Mouse (Mus musculus): ENCODE data around the gene Uncx. TPM values are rescaled to one million over a fixed set of nuclear protein-coding genes. Genes with fewer than 3 reads are reported as not detected.

The Uncx gene
- polyA plus RNA-seq, 1 experiment, result not detected

DNA sequence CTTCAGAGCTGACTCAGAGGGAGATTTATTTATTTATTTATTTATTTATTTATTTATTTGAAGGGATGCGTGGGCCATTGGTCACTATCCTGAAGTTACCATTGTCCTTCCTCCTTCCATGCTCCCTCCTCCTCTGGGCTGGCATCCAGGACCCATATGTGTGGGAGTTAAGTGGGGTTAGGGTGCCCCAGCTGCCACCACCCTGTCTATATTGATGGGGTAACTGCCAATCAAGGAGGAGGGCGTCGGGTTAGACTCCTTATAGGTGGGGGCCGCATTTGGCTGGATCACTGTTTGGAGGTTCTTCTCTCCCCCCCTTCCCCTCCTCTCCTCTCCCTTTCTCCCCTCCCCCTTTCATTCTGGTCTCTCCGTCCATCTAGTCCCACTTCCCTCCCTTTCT, 738 bp upstream of the Uncx start:
- peaks cover 52% of the 10 kb centered on the region for H3K27me3 ChIP-seq (ENCODE audit: control insufficient read depth, insufficient read depth, low read length)
- no peak overlapping the region for H3K4me3 ChIP-seq (ENCODE audit: extremely low read depth, insufficient read depth, insufficient read length)
- no peak for DNase-seq (ENCODE audit: low read depth in 1 of 2, low spot score in 2 of 2)
- no peak for TF ChIP-seq CTCF (IDR thresholded peaks at IDR 0.05; ENCODE audit: extremely low read depth, insufficient read depth, insufficient read length, insufficient replicate concordance)
- TF ChIP-seq POLR2A (IDR thresholded peaks at IDR 0.05; ENCODE audit: low read depth, low read length), result no peak
- no peak overlapping the region for H3K27ac ChIP-seq (ENCODE audit: insufficient read depth, low read length)
- H3K36me3 ChIP-seq (ENCODE audit: control insufficient read depth, insufficient read depth, low read length), result no peaks in the 10 kb centered on the region
- WGBS, result 6% methylated on average over 5 of the region's 5 CpGs
- H3K4me1 ChIP-seq (ENCODE audit: control insufficient read depth, insufficient read depth, insufficient read length), result peaks cover 3% of the 10 kb centered on the region; the same call in 1 of the 2 replicates

DNA sequence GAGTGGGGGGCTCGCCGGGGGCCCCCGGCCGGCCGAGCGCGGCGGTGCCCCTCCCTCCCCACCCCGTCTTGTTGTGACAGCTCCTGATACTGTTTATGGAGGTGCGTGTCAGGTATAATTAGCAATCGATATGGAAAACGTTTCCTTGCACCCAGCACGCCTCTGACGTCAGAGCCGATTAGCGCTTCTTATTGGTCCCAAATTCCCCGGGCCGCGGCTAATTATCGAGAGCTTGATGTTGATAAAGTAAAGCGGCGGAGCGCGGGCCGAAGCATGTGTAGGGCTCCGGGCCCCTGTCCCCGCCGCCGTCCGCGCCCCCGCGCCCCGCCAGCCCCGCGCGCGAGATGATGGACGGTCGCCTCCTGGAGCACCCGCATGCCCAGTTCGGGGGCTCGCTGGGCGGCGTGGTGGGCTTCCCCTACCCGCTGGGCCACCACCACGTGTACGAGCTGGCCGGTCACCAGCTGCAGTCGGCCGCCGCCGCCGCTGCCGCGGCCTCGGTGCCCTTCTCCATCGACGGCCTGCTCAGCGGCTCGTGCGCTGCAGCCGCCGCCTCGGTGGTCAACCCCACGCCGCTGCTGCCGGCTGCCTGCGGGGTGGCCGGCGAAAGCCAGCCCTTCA, 466 bp downstream of the Uncx start:
- H3K27me3 ChIP-seq (ENCODE audit: control insufficient read depth, insufficient read depth, low read length), result peaks cover 46% of the 10 kb centered on the region
- no peak for TF ChIP-seq POLR2A (IDR thresholded peaks at IDR 0.05; ENCODE audit: low read depth, low read length)
- no peak for TF ChIP-seq CTCF (IDR thresholded peaks at IDR 0.05; ENCODE audit: extremely low read depth, insufficient read depth, insufficient read length, insufficient replicate concordance)
- DNase-seq (ENCODE audit: low read depth in 1 of 2, low spot score in 2 of 2), result no peak
- H3K36me3 ChIP-seq (ENCODE audit: control insufficient read depth, insufficient read depth, low read length), result no peaks in the 10 kb centered on the region
- H3K4me3 ChIP-seq (ENCODE audit: extremely low read depth, insufficient read depth, insufficient read length), result no peak overlapping the region
- H3K4me1 ChIP-seq (ENCODE audit: control insufficient read depth, insufficient read depth, insufficient read length), result peaks cover 3% of the 10 kb centered on the region; the same call in 1 of the 2 replicates
- WGBS, result 4% methylated on average over 68 of the region's 71 CpGs
- no peak overlapping the region for H3K27ac ChIP-seq (ENCODE audit: insufficient read depth, low read length)

- no peaks in the 10 kb centered on the region for H3K36me3 ChIP-seq (ENCODE audit: control insufficient read depth, insufficient read depth, low read length)
- DNase-seq (ENCODE audit: low read depth in 1 of 2, low spot score in 2 of 2), result no peak
- no peak overlapping the region for H3K4me3 ChIP-seq (ENCODE audit: extremely low read depth, insufficient read depth, insufficient read length)
- WGBS, result 4% methylated on average over 54 of the region's 54 CpGs
- H3K27ac ChIP-seq (ENCODE audit: insufficient read depth, low read length), result no peak overlapping the region
- peaks cover 3% of the 10 kb centered on the region; the same call in 1 of the 2 replicates for H3K4me1 ChIP-seq (ENCODE audit: control insufficient read depth, insufficient read depth, insufficient read length)
- peaks cover 44% of the 10 kb centered on the region for H3K27me3 ChIP-seq (ENCODE audit: control insufficient read depth, insufficient read depth, low read length)
- no peak for TF ChIP-seq CTCF (IDR thresholded peaks at IDR 0.05; ENCODE audit: extremely low read depth, insufficient read depth, insufficient read length, insufficient replicate concordance)
- TF ChIP-seq POLR2A (IDR thresholded peaks at IDR 0.05; ENCODE audit: low read depth, low read length), result no peak
Observed at GRCm38 (mm10) chr5:139544271-139545135, 1.2 kb downstream of the Uncx start.

DNA sequence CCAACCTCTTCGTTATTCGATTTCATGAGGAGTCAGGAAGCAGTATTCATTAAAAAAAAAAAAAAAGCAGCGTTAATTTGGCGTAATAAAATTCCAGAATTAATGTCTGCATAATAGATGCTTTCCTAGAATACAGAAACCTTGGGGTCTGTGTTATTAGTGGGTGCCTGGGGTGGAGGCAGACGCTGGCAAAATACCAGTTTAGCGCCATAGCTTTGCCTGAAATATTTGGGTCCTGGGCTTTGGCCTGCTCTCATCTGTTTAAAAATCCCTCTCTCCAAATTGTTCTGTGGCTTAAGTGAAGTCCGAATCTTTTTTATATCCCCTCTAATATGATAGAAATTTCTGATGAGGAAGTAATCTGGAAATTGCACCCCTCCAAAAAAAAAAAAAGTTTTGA, 1.9 kb downstream of the Uncx start:
- no peak for DNase-seq (ENCODE audit: low read depth in 1 of 2, low spot score in 2 of 2)
- WGBS, result 13% methylated on average over 7 of the region's 7 CpGs
- TF ChIP-seq POLR2A (IDR thresholded peaks at IDR 0.05; ENCODE audit: low read depth, low read length) (no peak), CTCF (IDR thresholded peaks at IDR 0.05; ENCODE audit: extremely low read depth, insufficient read depth, insufficient read length, insufficient replicate concordance) (no peak)
- Histone ChIP-seq H3K4me3 (ENCODE audit: extremely low read depth, insufficient read depth, insufficient read length) (no peak overlapping the region), H3K36me3 (ENCODE audit: control insufficient read depth, insufficient read depth, low read length) (no peaks in the 10 kb centered on the region), H3K27me3 (ENCODE audit: control insufficient read depth, insufficient read depth, low read length) (peaks cover 41% of the 10 kb centered on the region), H3K4me1 (ENCODE audit: control insufficient read depth, insufficient read depth, insufficient read length) (peaks cover 3% of the 10 kb centered on the region; the same call in 1 of the 2 replicates), H3K27ac (ENCODE audit: insufficient read depth, low read length) (no peak overlapping the region)

GRCm38 (mm10) chr5:139545673-139546335, 2.5 kb downstream of the Uncx start:
- Histone ChIP-seq H3K4me3 (ENCODE audit: extremely low read depth, insufficient read depth, insufficient read length) (no peak overlapping the region), H3K36me3 (ENCODE audit: control insufficient read depth, insufficient read depth, low read length) (no peaks in the 10 kb centered on the region), H3K4me1 (ENCODE audit: control insufficient read depth, insufficient read depth, insufficient read length) (peaks cover 3% of the 10 kb centered on the region; the same call in 1 of the 2 replicates), H3K27me3 (ENCODE audit: control insufficient read depth, insufficient read depth, low read length) (peaks cover 37% of the 10 kb centered on the region), H3K27ac (ENCODE audit: insufficient read depth, low read length) (no peak overlapping the region)
- DNase-seq (ENCODE audit: low read depth in 1 of 2, low spot score in 2 of 2), result no peak
- WGBS, result 11% methylated on average over 9 of the region's 9 CpGs
- TF ChIP-seq CTCF (IDR thresholded peaks at IDR 0.05; ENCODE audit: extremely low read depth, insufficient read depth, insufficient read length, insufficient replicate concordance) (no peak), POLR2A (IDR thresholded peaks at IDR 0.05; ENCODE audit: low read depth, low read length) (no peak)

- H3K4me3 ChIP-seq (ENCODE audit: extremely low read depth, insufficient read depth, insufficient read length), result no peak overlapping the region
- 4% methylated on average over 26 of the region's 26 CpGs for WGBS
- TF ChIP-seq CTCF (IDR thresholded peaks at IDR 0.05; ENCODE audit: extremely low read depth, insufficient read depth, insufficient read length, insufficient replicate concordance) (no peak), POLR2A (IDR thresholded peaks at IDR 0.05; ENCODE audit: low read depth, low read length) (no peak)
- no peak for DNase-seq (ENCODE audit: low read depth in 1 of 2, low spot score in 2 of 2)
- peaks cover 3% of the 10 kb centered on the region; the same call in 1 of the 2 replicates for H3K4me1 ChIP-seq (ENCODE audit: control insufficient read depth, insufficient read depth, insufficient read length)
- peaks cover 36% of the 10 kb centered on the region for H3K27me3 ChIP-seq (ENCODE audit: control insufficient read depth, insufficient read depth, low read length)
- no peaks in the 10 kb centered on the region for H3K36me3 ChIP-seq (ENCODE audit: control insufficient read depth, insufficient read depth, low read length)
- H3K27ac ChIP-seq (ENCODE audit: insufficient read depth, low read length), result no peak overlapping the region
Observed at GRCm38 (mm10) chr5:139546336-139546770, 3.1 kb downstream of the Uncx start.

Data from spleen, adult 2 months (tissue).